Mouse (Mus musculus): ENCODE measurements around the gene Krt31. TPM values are rescaled to one million over a fixed set of nuclear protein-coding genes. Genes with fewer than 3 reads are reported as not detected.

Gene Krt31
- polyA plus RNA-seq, 1 experiment from 2014 or later, result not detected

GRCm38 (mm10) chr11:100046303-100046866 is 4.0 kb downstream of the Krt31 start:
- no peaks in the 10 kb centered on the region for H3K4me1 ChIP-seq
- H3K9me3 ChIP-seq, result no peaks in the 10 kb centered on the region
- no peak overlapping the region for H3K4me2 ChIP-seq (replicated peaks)
- ATAC-seq (ENCODE audit: insufficient number of reproducible peaks, insufficient read depth, low FRiP score, low TSS enrichment), result no peak
- no peak overlapping the region for H3K9ac ChIP-seq
- WGBS, result 87% methylated on average over 6 of the region's 6 CpGs
- no peak overlapping the region for H3K4me3 ChIP-seq
- H3K36me3 ChIP-seq, result no peaks in the 10 kb centered on the region
- H3K27ac ChIP-seq, result no peak overlapping the region
- no peaks in the 10 kb centered on the region for H3K27me3 ChIP-seq

DNA sequence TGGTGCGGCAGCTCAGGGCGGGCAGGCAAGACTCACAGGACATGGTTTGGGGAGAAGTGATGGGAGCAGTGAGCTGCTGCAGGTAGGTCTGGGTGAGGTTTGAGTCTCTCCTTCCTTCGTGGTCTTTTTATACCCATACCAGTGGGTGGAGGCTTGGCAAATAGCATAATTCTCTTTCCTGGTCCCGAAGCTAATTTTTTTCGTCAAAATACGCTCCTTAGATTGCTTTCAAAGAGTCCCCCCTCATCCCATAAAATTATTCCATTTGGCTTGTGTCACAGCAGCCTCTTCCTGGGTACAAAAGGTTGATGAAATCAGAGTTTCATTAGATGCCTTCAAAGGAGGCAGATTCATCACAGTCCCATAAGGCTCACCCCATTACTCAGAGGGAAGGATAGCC is 8.9 kb downstream of the Krt31 start, which contains the start of gene Krt34:
Krt34 (minus strand) TSS at position 101 of the 400 bp plus-strand sequence.
- 82% methylated on average over 6 of the region's 6 CpGs for WGBS
- H3K27ac ChIP-seq, result no peak within 1 kb of the TSS
- no peak within 1 kb of the TSS for H3K9ac ChIP-seq
- H3K9me3 ChIP-seq, result no peaks in the 10 kb centered on the region
- H3K4me3 ChIP-seq, result no peak within 1 kb of the TSS
- H3K4me1 ChIP-seq, result no peaks in the 10 kb centered on the region
- ATAC-seq (ENCODE audit: insufficient number of reproducible peaks, insufficient read depth, low FRiP score, low TSS enrichment), result no peak
- H3K4me2 ChIP-seq (replicated peaks), result no peak within 1 kb of the TSS
- no peaks in the 10 kb centered on the region for H3K27me3 ChIP-seq
- H3K36me3 ChIP-seq, result no peaks in the 10 kb centered on the region

DNA sequence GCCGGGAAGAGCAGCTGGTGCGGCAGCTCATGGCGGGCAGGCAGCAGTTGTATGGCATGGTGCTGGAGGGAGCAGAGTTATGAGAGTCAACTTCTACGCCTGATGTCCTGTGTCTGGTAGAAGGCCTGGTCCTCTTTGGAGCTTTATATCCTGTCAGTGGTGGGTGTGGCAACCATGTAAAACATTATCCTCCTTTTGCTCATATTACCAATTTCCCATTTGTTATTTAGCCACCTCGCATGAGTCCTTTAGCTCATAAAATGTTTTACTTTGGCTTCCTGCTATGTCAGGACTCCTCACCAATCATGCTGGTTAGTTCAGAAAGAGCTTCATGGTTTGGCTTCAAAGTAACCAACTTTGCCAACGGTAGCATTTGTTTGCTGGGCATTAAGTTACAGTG is 20.6 kb downstream of the Krt31 start, which contains the start of gene Krt33b:
Krt33b (minus strand) TSS at position 101 of the 400 bp plus-strand sequence.
- H3K36me3 ChIP-seq, result no peaks in the 10 kb centered on the region
- no peak within 1 kb of the TSS for H3K4me3 ChIP-seq
- H3K4me2 ChIP-seq (replicated peaks), result no peak within 1 kb of the TSS
- no peaks in the 10 kb centered on the region for H3K9me3 ChIP-seq
- H3K27ac ChIP-seq, result no peak within 1 kb of the TSS
- no peaks in the 10 kb centered on the region for H3K4me1 ChIP-seq
- WGBS, result 84% methylated on average over 6 of the region's 6 CpGs
- no peak within 1 kb of the TSS for H3K9ac ChIP-seq
- no peaks in the 10 kb centered on the region for H3K27me3 ChIP-seq
- no peak for ATAC-seq (ENCODE audit: insufficient number of reproducible peaks, insufficient read depth, low FRiP score, low TSS enrichment)

DNA sequence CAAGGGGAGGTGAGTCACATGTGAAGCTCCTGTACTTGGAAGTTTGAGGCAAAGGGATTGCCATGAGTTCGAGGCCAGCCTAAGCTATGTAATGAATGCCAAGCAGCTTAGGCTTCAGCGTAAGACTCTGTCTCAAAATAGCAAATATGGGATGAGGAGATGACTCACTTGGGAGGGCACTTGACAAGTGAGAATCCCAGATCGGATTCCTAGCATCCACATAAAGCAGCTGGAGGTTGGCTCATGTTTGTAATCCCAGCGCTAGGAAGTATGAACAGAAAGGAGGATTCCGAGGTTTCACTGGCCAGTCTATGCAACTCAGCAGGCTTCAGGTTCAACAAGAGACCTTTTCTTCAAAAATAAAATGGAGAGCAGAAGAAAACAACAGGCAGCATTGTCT is 28.9 kb downstream of the Krt31 start:
- Histone ChIP-seq H3K27me3 (no peaks in the 10 kb centered on the region), H3K36me3 (no peaks in the 10 kb centered on the region), H3K4me1 (no peaks in the 10 kb centered on the region), H3K4me3 (no peak overlapping the region), H3K27ac (no peak overlapping the region), H3K4me2 (replicated peaks) (no peak overlapping the region), H3K9me3 (no peaks in the 10 kb centered on the region), H3K9ac (no peak overlapping the region)
- 81% methylated on average over 5 of the region's 5 CpGs for WGBS
- ATAC-seq (ENCODE audit: insufficient number of reproducible peaks, insufficient read depth, low FRiP score, low TSS enrichment), result no peak

GRCm38 (mm10) chr11:100019466-100019865 is 30.9 kb downstream of the Krt31 start:
- 93% methylated on average over 1 of the region's 1 CpGs for WGBS
- no peak overlapping the region for H3K4me3 ChIP-seq
- H3K27ac ChIP-seq, result no peak overlapping the region
- H3K9ac ChIP-seq, result no peak overlapping the region
- H3K9me3 ChIP-seq, result no peaks in the 10 kb centered on the region
- no peak for ATAC-seq (ENCODE audit: insufficient number of reproducible peaks, insufficient read depth, low FRiP score, low TSS enrichment)
- H3K27me3 ChIP-seq, result no peaks in the 10 kb centered on the region
- H3K4me2 ChIP-seq (replicated peaks), result no peak overlapping the region
- no peaks in the 10 kb centered on the region for H3K36me3 ChIP-seq
- no peaks in the 10 kb centered on the region for H3K4me1 ChIP-seq

- Histone ChIP-seq H3K4me1 (no peaks in the 10 kb centered on the region), H3K4me2 (replicated peaks) (no peak within 1 kb of the TSS), H3K9ac (no peak within 1 kb of the TSS), H3K4me3 (no peak within 1 kb of the TSS), H3K36me3 (no peaks in the 10 kb centered on the region), H3K9me3 (no peaks in the 10 kb centered on the region), H3K27ac (no peak within 1 kb of the TSS), H3K27me3 (no peaks in the 10 kb centered on the region)
- 90% methylated on average over 4 of the region's 4 CpGs for WGBS
- no peak for ATAC-seq (ENCODE audit: insufficient number of reproducible peaks, insufficient read depth, low FRiP score, low TSS enrichment)
These were observed 34.2 kb downstream of the Krt31 start, which contains the start of gene Krt33a for GRCm38 (mm10) chr11:100016112-100016511. Krt33a (minus strand) TSS chr11:100016212.

- H3K4me2 ChIP-seq (replicated peaks), result no peak overlapping the region
- WGBS, result 73% methylated on average over 4 of the region's 4 CpGs
- H3K9ac ChIP-seq, result no peak overlapping the region
- H3K36me3 ChIP-seq, result no peaks in the 10 kb centered on the region
- no peaks in the 10 kb centered on the region for H3K4me1 ChIP-seq
- no peaks in the 10 kb centered on the region for H3K9me3 ChIP-seq
- no peak overlapping the region for H3K27ac ChIP-seq
- H3K27me3 ChIP-seq, result no peaks in the 10 kb centered on the region
- no peak for ATAC-seq (ENCODE audit: insufficient number of reproducible peaks, insufficient read depth, low FRiP score, low TSS enrichment)
- no peak overlapping the region for H3K4me3 ChIP-seq
These were observed 36.6 kb downstream of the Krt31 start for GRCm38 (mm10) chr11:100013691-100014171.

GRCm38 (mm10) chr11:100010682-100011081 is 39.7 kb downstream of the Krt31 start:
- 78% methylated on average over 5 of the region's 5 CpGs for WGBS
- no peaks in the 10 kb centered on the region for H3K9me3 ChIP-seq
- H3K4me2 ChIP-seq (replicated peaks), result no peak overlapping the region
- no peaks in the 10 kb centered on the region for H3K4me1 ChIP-seq
- no peak overlapping the region for H3K4me3 ChIP-seq
- no peak overlapping the region for H3K27ac ChIP-seq
- ATAC-seq (ENCODE audit: insufficient number of reproducible peaks, insufficient read depth, low FRiP score, low TSS enrichment), result no peak
- no peak overlapping the region for H3K9ac ChIP-seq
- no peaks in the 10 kb centered on the region for H3K36me3 ChIP-seq
- no peaks in the 10 kb centered on the region for H3K27me3 ChIP-seq

- no peak for ATAC-seq (ENCODE audit: insufficient number of reproducible peaks, insufficient read depth, low FRiP score, low TSS enrichment)
- no peak overlapping the region for H3K4me3 ChIP-seq
- no peak overlapping the region for H3K4me2 ChIP-seq (replicated peaks)
- no peak overlapping the region for H3K9ac ChIP-seq
- H3K36me3 ChIP-seq, result no peaks in the 10 kb centered on the region
- no peaks in the 10 kb centered on the region for H3K4me1 ChIP-seq
- 88% methylated on average over 5 of the region's 5 CpGs for WGBS
- no peaks in the 10 kb centered on the region for H3K9me3 ChIP-seq
- H3K27ac ChIP-seq, result no peak overlapping the region
- no peaks in the 10 kb centered on the region for H3K27me3 ChIP-seq
These were observed 42.0 kb downstream of the Krt31 start for GRCm38 (mm10) chr11:100008336-100008735.

GRCm38 (mm10) chr11:100006624-100007023 is 43.7 kb downstream of the Krt31 start:
- Histone ChIP-seq H3K27ac (no peak overlapping the region), H3K4me3 (no peak overlapping the region), H3K9me3 (no peaks in the 10 kb centered on the region), H3K4me1 (no peaks in the 10 kb centered on the region), H3K36me3 (no peaks in the 10 kb centered on the region), H3K4me2 (replicated peaks) (no peak overlapping the region), H3K9ac (no peak overlapping the region), H3K27me3 (no peaks in the 10 kb centered on the region)
- 53% methylated on average over 3 of the region's 3 CpGs for WGBS
- no peak for ATAC-seq (ENCODE audit: insufficient number of reproducible peaks, insufficient read depth, low FRiP score, low TSS enrichment)

GRCm38 (mm10) chr11:100005905-100006304 is 44.4 kb downstream of the Krt31 start:
- Histone ChIP-seq H3K9me3 (no peaks in the 10 kb centered on the region), H3K9ac (no peak overlapping the region), H3K4me3 (no peak overlapping the region), H3K4me2 (replicated peaks) (no peak overlapping the region), H3K4me1 (no peaks in the 10 kb centered on the region), H3K36me3 (no peaks in the 10 kb centered on the region), H3K27ac (no peak overlapping the region), H3K27me3 (no peaks in the 10 kb centered on the region)
- ATAC-seq (ENCODE audit: insufficient number of reproducible peaks, insufficient read depth, low FRiP score, low TSS enrichment), result no peak
- WGBS, result 81% methylated on average over 8 of the region's 8 CpGs

- no peaks in the 10 kb centered on the region for H3K9me3 ChIP-seq
- no peak overlapping the region for H3K9ac ChIP-seq
- H3K4me2 ChIP-seq (replicated peaks), result no peak overlapping the region
- H3K4me1 ChIP-seq, result no peaks in the 10 kb centered on the region
- ATAC-seq (ENCODE audit: insufficient number of reproducible peaks, insufficient read depth, low FRiP score, low TSS enrichment), result no peak
- no peak overlapping the region for H3K27ac ChIP-seq
- 27% methylated on average over 6 of the region's 6 CpGs for WGBS
- H3K27me3 ChIP-seq, result no peaks in the 10 kb centered on the region
- no peak overlapping the region for H3K4me3 ChIP-seq
- no peaks in the 10 kb centered on the region for H3K36me3 ChIP-seq
These were observed 45.5 kb downstream of the Krt31 start for GRCm38 (mm10) chr11:100004846-100005245.
